Mouse (Mus musculus): ENCODE results near the gene Upk3bl.

- TF ChIP-seq CTCF (IDR thresholded peaks at IDR 0.05; ENCODE audit: extremely low read depth, insufficient read depth, insufficient read length, insufficient replicate concordance) (no peak), POLR2A (IDR thresholded peaks at IDR 0.05; ENCODE audit: low read depth, low read length) (no peak)
Observed at GRCm38 (mm10) chr5:136035285-136035684, 19.0 kb upstream of the Upk3bl start.

Data from spleen, adult 2 months (tissue).